Mouse (Mus musculus) neutrophil, adult 5-6 weeks (primary cell): ENCODE data around the gene Snap23. TPM values are rescaled to one million over a fixed set of nuclear protein-coding genes. Genes with fewer than 3 reads are reported as not detected.

ENCODE experiments used
- ATAC-seq: fragments of 151-379, 151-347 bp; 2 replicates; pipeline ENCODE4 v1.8.0; 2017; ENCODE audit warnings: mild to moderate bottlenecking, moderate TSS enrichment; ENCODE audit not compliant: insufficient number of reproducible peaks, poor library complexity, low FRiP score, severe bottlenecking; ENCODE audit errors: extremely low read depth
- total RNA-seq: library from RNA; stranded (forward); fragments of 200-1000 nt; gene quantifications from 2 replicates; pipeline ENCODE4 v1.2.3, GENCODE M21; 2017

The Snap23 gene
- total RNA-seq, 1 experiment from 2014 or later: 618 TPM

- no peak for ATAC-seq
Measured at GRCm38 (mm10) chr2:120575978-120576377, 8.5 kb downstream of the Snap23 start.

GRCm38 (mm10) chr2:120577799-120578198 is 10.3 kb downstream of the Snap23 start:
- ATAC-seq: no peak

- ATAC-seq: peak; percentile 96
Measured at GRCm38 (mm10) chr2:120578286-120578685, 10.8 kb downstream of the Snap23 start.

- ATAC-seq: no peak
Measured at GRCm38 (mm10) chr2:120589759-120590158, 22.3 kb downstream of the Snap23 start.

- ATAC-seq: no peak
Measured at GRCm38 (mm10) chr2:120592227-120592626, 24.8 kb downstream of the Snap23 start.

GRCm38 (mm10) chr2:120597734-120598133 is 30.3 kb downstream of the Snap23 start:
- ATAC-seq: no peak

GRCm38 (mm10) chr2:120599506-120599905 is 32.0 kb downstream of the Snap23 start:
- no peak for ATAC-seq

- no peak for ATAC-seq
Measured at GRCm38 (mm10) chr2:120606021-120606690, 38.7 kb downstream of the Snap23 start.

GRCm38 (mm10) chr2:120608830-120609723 is 41.6 kb downstream of the Snap23 start, which contains the start of the genes Haus2 and Lrrc57:
TSS of gene Haus2 (plus strand) at chr2:120609383.
TSS of gene Lrrc57 (minus strand) at chr2:120609520.
- ATAC-seq: peak; percentile 90

GRCm38 (mm10) chr2:120616279-120617163 is 49.0 kb downstream of the Snap23 start:
- no peak for ATAC-seq

GRCm38 (mm10) chr2:120619538-120619937 is 52.1 kb downstream of the Snap23 start:
- no peak for ATAC-seq

GRCm38 (mm10) chr2:120622920-120623319 is 55.4 kb downstream of the Snap23 start:
- no peak for ATAC-seq

GRCm38 (mm10) chr2:120628076-120628865 is 60.8 kb downstream of the Snap23 start:
- no peak for ATAC-seq

GRCm38 (mm10) chr2:120628886-120629735 is 61.6 kb downstream of the Snap23 start, which contains the start of gene Stard9:
TSS of gene Stard9 (plus strand) at chr2:120629121.
- peak; percentile 98 for ATAC-seq

- ATAC-seq: no peak
Measured at GRCm38 (mm10) chr2:120630246-120630645, 62.8 kb downstream of the Snap23 start.

GRCm38 (mm10) chr2:120630655-120631054 is 63.2 kb downstream of the Snap23 start:
- no peak for ATAC-seq

- ATAC-seq: no peak
Measured at GRCm38 (mm10) chr2:120631521-120631920, 64.0 kb downstream of the Snap23 start.
